Mouse (Mus musculus) monocyte, adult 5-6 weeks (primary cell): ENCODE results near the gene Sbno1. TPM values are rescaled to one million over a fixed set of nuclear protein-coding genes. Genes with fewer than 3 reads are reported as not detected.
"Not testable (repeated sequence)": the region's sequence is repeated elsewhere in the genome, so short reads cannot be mapped to it uniquely, and the experiment has no call there.

Experiments used
- ATAC-seq: fragments of 153-309, 156-312 bp; replicated peaks from 2 replicates; pipeline ENCODE4 v1.8.0; 2017; ENCODE audit warnings: mild to moderate bottlenecking; ENCODE audit not compliant: low TSS enrichment, insufficient number of reproducible peaks, severe bottlenecking, poor library complexity, low FRiP score
- total RNA-seq: library from RNA; stranded (forward); fragments of 200-1000, 200-491, 200-594 nt; gene quantifications from 3 replicates; pipeline ENCODE4 v1.2.3, GENCODE M21; 2017

Sbno1 gene
- 178 to 275 TPM (median 193 TPM) in 3 replicates for total RNA-seq

DNA sequence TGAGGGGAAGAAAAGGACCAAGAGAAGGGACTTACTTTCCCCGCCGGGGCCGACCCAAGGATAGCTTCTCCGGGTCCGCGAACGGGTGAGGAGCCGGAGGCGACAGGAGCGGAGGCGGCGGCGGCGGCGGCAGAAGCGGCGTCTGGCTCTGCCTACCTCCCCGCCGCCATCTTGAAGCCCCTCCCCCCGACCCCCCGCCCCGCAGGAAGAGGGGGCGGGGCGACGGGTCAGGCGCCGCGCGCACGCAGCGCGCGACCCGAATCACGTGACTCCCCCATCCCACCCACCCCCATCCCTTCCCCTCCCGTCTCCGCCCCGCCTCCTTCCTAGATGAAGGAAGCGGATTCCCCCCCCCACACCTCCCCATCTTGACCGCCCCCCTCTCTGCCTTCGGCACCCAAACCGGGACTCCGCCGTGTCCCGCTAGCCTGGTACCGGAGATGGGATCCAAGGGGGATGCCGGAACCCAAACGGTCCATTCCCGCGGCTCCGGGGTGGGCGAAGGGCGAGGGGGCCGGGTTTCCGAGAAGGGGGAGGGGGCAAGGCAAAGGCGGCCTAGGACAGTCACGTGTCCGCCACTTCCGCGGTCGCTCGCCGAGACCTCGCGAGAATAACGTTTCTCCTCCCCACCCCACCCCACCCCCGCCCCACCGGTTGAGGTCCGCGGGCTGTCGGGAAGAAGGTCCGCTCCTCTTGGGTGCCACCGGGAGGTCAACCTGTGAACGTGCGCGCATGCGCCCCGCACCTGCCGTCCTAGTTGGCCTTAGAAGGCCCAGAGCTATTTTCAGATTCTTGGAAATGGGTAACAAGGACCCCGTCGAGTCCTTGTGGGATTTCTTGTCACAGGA, at the start of gene Sbno1:
TSS of gene Sbno1 (minus strand) at position 590 of the 848 bp plus-strand sequence.
- ATAC-seq: peak; percentile 85

DNA sequence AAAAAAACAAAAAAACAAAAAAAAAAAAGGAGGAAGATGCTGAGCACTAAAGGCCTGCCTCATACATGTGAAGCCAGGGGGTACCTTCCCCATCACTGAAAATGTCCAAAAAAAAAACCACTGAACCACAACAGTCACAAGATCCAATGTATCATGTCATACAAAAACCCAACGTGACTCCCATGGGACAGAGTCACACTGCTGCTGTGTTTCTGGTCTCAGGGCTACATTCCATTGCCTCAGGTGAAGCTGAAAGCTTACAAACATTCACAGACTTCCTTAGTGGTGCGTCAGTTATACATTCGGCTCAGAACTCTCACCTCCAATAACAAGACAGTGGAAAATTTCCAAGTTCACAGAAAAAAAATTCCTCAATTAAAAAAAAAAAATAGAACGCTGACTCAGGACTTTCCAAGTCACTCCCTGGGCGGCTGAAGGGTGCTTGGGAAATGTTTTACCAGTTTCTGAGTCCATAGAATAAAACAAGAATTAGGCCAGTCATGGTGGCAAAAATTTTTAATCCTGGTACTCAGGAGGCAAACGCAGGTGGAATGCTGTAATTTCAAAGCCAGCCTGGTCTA, 44.9 kb upstream of the Sbno1 start:
- no peak for ATAC-seq

DNA sequence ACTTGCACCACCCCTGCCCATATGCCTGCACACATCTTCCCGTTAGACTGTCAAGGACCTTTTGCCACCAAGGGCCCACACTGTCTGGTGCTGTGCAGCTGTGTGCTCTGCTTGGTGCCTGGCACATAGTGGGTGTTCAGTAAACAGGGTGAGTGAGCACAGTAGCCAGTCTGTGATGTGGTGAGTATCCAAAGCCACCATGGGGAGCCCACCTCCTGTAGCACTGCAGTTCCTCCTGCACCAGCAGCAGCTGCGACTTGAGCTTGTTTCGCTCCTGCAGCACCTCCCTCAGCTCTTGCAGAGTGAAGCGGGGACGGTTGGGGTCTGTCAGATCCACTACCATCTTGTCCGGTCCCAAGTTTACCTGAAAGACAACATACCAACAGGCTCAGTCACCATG, 43.7 kb upstream of the Sbno1 start:
- ATAC-seq: 0 out of 2 replicates have a peak, but pooled peaks have one; percentile 32

DNA sequence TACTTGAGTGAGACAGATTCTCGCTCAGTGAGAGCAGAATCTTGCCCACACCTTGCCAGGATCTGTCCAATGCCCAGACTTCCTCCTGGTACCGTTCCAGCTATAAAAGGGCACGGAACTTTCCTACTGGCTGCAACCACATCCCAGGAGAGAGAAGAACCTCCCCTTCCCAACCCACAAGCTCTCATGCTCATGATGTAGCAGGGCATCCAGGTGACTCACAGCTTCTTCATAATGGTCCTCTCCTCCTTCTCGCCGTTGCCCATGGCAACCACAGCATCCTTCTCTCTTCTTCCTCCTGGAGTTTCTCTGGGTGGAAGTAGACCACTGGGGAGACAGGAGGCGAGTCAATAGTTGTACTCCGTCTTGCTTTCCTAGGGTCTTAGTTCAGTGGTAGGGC, 42.6 kb upstream of the Sbno1 start:
- ATAC-seq: no peak

DNA sequence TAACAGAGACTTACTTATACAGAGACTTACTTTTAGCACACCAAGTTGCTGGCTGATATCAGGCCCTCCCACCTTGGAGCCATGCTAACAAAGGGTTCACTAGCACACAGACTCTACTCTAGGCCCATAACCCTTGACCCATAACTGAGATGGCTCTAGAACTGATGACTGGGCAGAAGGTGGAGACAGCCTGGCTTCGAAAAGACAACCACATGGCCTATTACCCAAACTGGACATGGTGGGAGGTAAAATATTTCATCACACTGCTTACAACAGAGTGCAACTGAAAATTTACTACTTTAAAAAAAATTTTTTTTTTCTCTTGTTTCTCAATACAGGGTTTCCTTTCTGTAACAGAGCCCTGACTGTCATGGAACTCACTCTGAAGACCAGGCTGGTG, 42.0 kb upstream of the Sbno1 start:
- ATAC-seq: 0 out of 2 replicates have a peak, but pooled peaks have one; percentile 38

DNA sequence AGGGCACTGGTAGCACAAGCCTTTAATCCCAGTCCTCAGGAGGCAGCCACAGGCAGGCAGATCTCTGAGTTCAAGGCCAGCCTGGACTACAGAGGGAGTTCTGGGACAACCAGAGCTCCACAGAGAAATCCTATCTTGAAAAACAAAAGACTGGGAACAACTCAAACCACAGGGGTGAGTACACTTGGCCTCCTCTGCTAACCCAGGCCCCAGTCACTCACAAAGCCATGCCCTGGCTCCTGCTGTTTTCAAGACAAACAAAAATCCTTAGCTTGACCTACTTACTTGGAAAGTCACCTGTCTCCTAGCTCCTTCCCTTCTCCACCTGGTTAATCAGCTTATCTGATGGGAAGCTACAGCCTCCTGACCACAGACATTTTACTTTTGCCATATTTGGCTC, 39.1 kb upstream of the Sbno1 start:
- ATAC-seq: no peak

DNA sequence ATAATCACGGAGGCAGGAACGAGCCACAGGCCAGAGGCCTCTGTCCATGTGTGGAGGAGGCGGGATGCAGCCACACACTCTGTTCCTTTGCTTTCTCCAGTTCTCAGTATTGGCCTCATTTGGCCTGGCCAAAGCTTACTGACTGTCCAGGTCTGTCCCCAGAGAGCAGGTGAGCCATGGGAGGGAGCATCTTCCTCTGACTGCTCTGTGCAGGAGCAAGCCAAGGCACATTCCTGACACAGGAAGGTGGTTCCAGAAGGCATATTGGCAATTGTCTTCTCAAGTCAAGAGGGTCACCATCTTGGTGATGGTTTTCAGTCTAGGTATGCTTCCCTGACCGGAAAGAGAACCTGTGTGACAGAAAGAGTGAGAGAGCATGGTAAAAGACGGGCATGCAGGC, 37.7 kb upstream of the Sbno1 start:
- 0 out of 2 replicates have a peak, but pooled peaks have one; percentile 12 for ATAC-seq

DNA sequence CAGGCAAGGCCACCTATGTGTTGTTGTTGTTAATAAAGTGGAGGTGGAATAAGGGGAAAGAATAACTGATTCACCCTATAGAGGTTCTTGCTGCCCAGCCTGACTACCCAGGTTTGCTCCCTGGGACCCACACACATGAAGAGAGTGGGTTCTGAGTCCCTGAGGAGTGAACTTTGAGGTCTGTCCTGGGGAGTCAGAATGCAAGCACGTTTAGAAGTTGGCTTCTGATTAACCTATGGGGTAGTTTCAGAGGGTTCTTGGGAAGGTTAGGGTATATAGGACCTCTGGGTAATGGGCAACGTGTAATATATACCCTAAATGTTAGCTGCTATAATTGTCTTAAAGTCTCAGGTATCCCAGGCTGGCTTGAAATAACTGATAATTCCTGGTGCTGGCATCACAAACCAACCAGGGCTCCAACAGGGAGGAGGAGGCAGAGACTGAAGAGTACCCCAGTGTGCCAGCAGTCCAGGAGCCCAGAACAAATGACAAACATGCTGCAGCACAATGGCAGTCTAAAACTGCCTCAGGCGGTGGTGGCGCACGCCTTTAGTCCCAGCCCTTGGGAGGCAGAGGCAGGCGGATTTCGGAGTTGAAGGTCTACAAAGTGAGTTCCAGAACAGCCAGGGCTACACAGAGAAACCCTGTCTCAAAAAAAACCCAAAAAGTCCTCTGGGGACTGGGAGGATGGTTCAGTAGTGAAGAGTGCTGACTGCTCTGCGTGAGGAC, 36.7 kb upstream of the Sbno1 start:
- ATAC-seq: no peak

DNA sequence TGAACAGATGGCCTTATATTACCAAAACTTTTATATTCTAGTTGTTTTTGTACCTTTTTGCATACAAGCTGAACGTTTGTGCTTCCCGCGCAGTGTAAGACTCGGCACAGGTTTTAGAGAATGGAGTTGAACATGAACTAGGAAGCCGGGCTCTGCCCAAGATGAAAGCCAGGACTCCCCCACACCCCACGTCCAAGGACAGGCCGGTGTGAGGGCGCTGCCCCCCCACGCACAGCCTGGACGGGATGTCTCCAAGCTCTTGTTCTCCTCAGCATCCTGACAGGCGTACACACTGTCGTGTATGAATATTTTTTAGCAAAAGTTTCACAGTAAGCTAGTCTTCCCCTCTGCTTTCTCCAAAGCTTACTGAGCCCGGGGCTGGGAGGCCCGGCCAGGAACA, 35.1 kb upstream of the Sbno1 start:
- ATAC-seq: not testable (repeated sequence)

DNA sequence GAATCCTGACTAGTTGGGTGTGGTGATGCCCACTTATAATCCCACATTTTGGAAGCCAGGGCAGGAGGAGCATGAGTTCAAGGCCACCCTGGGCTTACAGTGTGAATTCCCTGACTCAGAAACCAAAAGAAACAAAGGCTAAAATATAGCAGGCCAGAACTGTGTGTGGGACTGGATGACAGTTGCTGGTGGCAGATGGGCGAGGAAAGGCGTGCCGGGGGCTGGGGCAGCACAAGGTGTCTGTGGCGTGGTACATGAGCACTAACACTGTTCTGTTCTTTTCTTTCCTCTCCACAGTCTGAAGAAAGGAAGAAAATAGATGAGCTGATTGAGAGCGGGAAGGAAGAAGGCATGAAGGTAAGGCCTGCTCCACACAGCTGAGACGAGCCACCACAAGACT, 31.0 kb upstream of the Sbno1 start:
- ATAC-seq: no peak

DNA sequence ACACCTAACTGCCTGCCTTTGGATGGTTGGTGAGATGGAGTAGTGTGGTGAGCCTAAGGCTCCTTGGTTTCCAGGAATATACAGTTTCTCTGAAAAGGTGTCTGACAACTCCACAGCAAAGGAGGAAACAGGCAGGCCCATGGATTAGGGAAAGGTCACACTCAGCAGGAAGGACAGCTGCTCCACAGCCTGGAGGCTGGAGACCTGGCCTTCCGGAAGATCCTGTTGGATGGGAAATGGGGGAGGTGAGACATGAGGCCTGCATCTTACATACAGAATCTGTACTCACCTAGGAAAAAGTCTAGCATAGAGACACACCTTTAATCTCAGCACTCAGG, 28.2 kb upstream of the Sbno1 start:
- ATAC-seq: no peak

DNA sequence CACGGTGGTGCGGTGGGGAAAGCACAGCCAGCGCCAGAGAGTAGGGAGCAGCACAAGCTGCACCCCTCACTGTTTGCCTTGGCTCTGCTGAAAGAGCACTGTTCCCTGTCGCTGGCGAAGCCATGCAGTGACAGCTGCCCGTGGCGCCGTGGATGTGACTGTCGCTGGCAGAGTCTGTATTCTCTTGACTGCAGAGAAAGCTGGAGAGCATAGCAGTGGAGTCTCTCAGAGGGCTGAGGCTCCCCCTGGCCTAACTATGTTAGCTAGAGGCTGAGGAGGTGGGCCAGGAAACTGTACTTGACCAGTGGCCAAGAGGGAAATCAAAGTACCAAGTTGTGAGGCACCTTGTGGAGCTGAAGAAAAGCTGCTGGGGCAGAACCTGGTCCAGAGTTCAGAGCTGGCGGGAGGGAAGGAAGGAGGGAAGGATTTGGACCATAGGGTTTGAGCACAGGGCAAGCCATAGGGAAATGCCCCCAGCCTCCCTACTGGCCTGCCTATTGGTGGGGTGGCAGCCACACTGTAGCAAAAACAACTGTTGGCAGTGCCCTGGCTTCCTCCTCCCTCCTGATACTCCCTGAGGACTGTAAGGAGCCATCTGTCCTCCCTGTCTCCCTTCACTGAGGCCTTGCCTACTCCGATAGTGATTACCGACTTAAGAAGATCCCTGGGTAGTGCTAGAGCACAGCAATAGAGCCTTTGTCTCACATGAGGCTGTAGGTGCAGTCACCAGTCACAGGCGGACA, 27.7 kb upstream of the Sbno1 start:
- no peak for ATAC-seq

DNA sequence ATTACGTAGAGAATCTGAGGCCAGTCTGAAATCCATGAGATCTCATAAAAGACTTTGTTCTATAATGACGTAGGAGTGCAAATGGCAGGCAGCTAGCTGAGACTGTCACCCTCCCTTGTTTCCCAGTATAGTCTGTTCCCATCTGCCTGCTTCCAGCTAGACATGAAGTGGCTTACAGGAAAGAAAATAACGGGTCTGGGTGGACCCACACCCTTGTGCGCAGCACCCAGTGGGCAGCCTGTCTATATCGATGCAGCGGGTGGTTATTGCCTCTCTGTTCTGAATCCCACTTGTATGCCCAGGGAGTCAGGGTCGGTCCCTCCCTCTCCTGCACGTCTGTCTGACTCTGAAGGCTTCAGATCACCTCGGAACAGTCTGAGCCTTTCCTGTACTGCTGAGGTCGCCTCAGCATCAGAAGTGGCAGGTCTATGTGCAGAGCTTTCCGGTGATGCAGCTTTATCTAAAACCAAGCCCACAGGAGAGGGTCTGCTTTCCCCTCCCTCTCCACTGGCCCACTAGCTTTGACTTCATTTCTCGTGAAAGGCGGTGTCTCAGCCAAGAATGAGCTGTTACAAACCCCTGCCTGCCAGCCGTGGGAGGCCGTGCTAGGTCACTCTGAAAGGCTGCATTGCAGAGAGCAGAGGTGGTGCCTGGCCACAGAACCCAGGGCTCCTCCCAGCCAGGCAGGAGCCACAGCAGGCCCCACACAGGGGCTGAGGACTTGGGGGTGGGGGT, 26.9 kb upstream of the Sbno1 start:
- no peak for ATAC-seq

DNA sequence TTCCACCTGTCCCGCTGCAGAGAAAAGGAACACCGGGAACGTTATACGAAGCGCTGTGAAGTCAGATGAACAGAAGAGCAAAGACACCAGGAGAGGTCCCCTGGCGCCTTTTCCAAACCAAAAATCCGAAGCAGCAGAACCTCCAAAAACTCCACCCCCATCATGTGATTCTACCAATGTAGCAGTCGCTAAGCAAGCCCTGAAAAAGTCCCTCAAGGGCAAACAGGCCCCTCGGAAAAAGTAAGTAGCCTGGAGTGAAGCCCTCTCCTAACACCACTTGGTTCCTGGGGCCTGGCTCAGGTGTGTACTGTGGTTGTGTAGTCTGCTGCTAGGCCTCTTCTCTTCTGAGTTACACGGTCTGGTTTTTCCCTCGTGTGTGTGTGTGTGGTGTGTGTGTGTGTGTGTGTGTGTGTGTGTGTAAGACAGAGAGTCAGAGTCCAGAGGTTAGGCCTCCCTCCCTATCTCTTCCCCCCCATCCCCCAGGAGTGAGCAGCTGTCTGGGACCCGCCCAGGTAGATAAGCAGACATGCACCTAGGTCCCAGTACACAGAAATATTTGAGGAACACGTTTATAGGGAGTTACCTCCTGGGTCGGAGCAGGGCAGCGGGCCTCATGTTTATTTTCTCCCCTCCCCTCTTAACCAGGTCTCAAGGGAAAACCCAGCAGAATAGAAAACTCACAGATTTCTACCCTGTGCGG, 25.0 kb upstream of the Sbno1 start:
- ATAC-seq: no peak

DNA sequence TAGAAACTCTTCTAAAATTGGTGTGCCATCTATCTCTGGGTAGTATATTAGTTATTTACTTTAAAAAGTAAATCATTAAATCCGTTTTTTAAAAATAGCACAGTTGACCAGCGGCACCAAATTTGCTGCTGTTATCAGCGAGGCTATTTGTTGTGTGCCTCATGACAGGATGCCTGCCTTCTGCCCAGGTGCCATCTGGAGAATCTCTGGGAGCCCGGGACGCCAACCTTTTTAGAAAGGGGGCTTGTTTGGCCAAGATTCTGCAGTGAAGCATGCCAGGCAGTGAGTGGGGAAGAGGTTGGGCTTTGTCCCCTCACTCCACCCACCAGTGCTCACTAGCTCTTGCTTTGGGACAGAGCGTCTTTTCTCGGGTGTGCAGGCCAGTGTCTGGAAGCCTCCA, 24.2 kb upstream of the Sbno1 start:
- no peak for ATAC-seq

DNA sequence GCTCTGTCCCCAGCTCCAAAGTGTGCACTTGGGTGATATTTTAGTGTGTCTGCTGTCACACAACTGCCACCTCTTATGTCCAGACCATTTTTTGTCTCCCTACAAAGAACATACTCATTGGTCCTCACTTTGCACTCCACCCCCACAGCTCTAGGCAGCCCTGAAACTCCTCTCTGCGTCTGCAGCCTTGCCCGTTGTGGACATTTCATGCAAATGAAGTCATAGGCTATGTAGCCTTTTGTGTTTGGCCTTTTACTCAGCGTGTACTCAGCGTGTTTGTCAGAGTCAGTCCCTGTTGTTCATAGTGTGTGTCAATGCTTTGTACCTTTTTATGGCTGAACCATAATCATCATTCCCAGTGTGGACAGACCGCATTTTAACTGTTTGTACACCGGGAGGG, 23.7 kb upstream of the Sbno1 start:
- ATAC-seq: no peak

DNA sequence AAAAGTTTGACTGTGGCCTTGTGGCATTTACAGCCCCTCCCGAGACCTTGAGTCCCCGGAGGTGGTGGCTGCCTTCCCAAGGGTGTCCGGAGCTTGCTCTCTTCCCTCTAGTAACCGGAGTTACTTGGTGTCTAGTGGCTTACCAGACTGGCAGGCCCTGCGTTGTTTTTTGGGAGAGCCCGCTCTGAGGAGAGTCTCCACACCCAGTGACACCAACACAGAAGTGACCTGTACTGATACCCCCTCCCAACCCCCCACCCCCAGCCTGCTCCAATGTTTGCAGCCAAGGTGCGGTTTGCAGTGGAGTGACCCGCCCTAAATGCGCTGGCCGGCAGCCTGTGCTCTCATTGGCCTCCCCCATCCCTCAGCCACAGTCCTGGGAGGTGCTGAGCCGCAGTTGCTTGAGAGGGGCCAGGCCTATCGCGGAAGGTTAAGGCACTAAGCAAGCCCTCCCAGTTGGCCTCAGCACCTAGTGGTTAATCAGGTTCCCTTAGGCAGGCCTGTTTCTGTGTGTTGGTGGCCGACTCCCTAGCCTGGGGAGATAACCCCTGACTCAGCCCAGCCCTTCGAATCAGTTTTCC, 20.6 kb upstream of the Sbno1 start:
- ATAC-seq: peak; percentile 77
